Mouse (Mus musculus): ENCODE results near the gene Timm44.

- TF ChIP-seq CTCF (IDR thresholded peaks at IDR 0.05; ENCODE audit: low read depth) (no peak), EP300 (IDR thresholded peaks at IDR 0.05; ENCODE audit: low read depth) (no peak)
Measured at GRCm38 (mm10) chr8:4237814-4238433, 37.8 kb downstream of the Timm44 start.
